Mouse (Mus musculus) MEL (cell line): ENCODE measurements at regions not wholly inside any gene's neighbourhood (a gene's known extent, or its start where the extent isn't known, plus 50 kb on each side); places are given as distances from the start of the nearest gene placed in this dataset.

Source experiments
- DNase-seq: peaks from one replicate; pipeline ENCODE4 v3.0.0; 2011; ENCODE audit warnings: low read depth, low spot score
- H3K27ac ChIP-seq: 2 replicates; pipeline ENCODE4 v1.5.1; 2012; ENCODE audit warnings: low read depth, mild to moderate bottlenecking, control low read depth, low read length, moderate library complexity; ENCODE audit not compliant: control insufficient read depth
- H3K27me3 ChIP-seq, 2 experiments: fragments of 150-350 bp in 1 of 2; sonication (generic) in 1 of 2; 2 replicates each; pipeline ENCODE4 v1.6.1; 2012; ENCODE audit warnings: low read length in 2 of 2, mild to moderate bottlenecking in 2 of 2, improper control_type of control experiment in 1 of 2, moderate library complexity in 1 of 2; ENCODE audit not compliant: insufficient read depth in 2 of 2, control insufficient read depth in 1 of 2
- H3K36me3 ChIP-seq, 2 experiments: 2 replicates each; pipeline ENCODE4 v1.6.1; 2012 to 2014; ENCODE audit warnings: low read length in 2 of 2, improper control_type of control experiment in 1 of 2, inconsistent platforms in 1 of 2, mild to moderate bottlenecking in 1 of 2; ENCODE audit not compliant: insufficient read depth in 2 of 2, control insufficient read depth in 1 of 2
- H3K4me1 ChIP-seq, 2 experiments: fragments of 150-350 bp in 1 of 2; sonication (generic) in 1 of 2; 2 replicates each; pipeline ENCODE4 v1.6.1; 2012; ENCODE audit warnings: low read length in 2 of 2, improper control_type of control experiment in 1 of 2, mild to moderate bottlenecking in 1 of 2; ENCODE audit not compliant: insufficient read depth in 2 of 2, control insufficient read depth in 1 of 2
- H3K4me3 ChIP-seq, 2 experiments: fragments of 150-350 bp in 1 of 2; sonication (generic) in 1 of 2; 2 replicates each; pipeline ENCODE4 v1.5.1; 2012; ENCODE audit warnings: low read depth in 2 of 2, low read length in 2 of 2, mild to moderate bottlenecking in 2 of 2, moderate library complexity in 2 of 2, control low read depth in 1 of 2, improper control_type of control experiment in 1 of 2; ENCODE audit not compliant: control insufficient read depth in 1 of 2, insufficient read depth in 1 of 2
- H3K79me2 ChIP-seq: 2 replicates; pipeline ENCODE4 v1.6.1; 2012; ENCODE audit warnings: mild to moderate bottlenecking, low read length, moderate library complexity; ENCODE audit not compliant: control insufficient read depth, poor library complexity, insufficient read depth
- H3K9ac ChIP-seq: 2 replicates; pipeline ENCODE4 v1.6.1; 2012; ENCODE audit warnings: low read depth, mild to moderate bottlenecking, control low read depth, low read length, moderate library complexity; ENCODE audit not compliant: control insufficient read depth, poor library complexity, severe bottlenecking
- H3K9me3 ChIP-seq: fragments of 150-350 bp; sonication (generic); replicated peaks from 2 replicates; pipeline ENCODE4 v1.6.1; 2012; ENCODE audit warnings: mild to moderate bottlenecking, low read length, improper control_type of control experiment, moderate library complexity; ENCODE audit not compliant: insufficient read depth
- ELF1 ChIP-seq: IDR thresholded peaks from 2 replicates; pipeline ENCODE4 v1.6.1; 2014; ENCODE audit warnings: low read depth, mild to moderate bottlenecking, inconsistent platforms, low read length, improper control_type of control experiment, moderate library complexity
- EP300 ChIP-seq, 2 experiments: IDR thresholded peaks; 2 replicates each; pipeline ENCODE4 v1.6.1; 2011; ENCODE audit warnings: improper control_type of control experiment in 2 of 2, low read length in 2 of 2, low read depth in 1 of 2, mild to moderate bottlenecking in 1 of 2
- ETS1 ChIP-seq: IDR thresholded peaks from 2 replicates; pipeline ENCODE4 v1.6.1; 2012; ENCODE audit warnings: low read depth, mild to moderate bottlenecking, inconsistent platforms, low read length, improper control_type of control experiment, moderate library complexity
- GABPA ChIP-seq: IDR thresholded peaks from 2 replicates; pipeline ENCODE4 v1.6.1; 2012; ENCODE audit warnings: low read depth, mild to moderate bottlenecking, inconsistent platforms, low read length, improper control_type of control experiment, moderate library complexity
- GATA1 ChIP-seq: IDR thresholded peaks from 2 replicates; pipeline ENCODE4 v1.6.1; 2011; ENCODE audit warnings: low read depth, low read length, improper control_type of control experiment
- HCFC1 ChIP-seq: IDR thresholded peaks from 2 replicates; pipeline ENCODE4 v1.6.1; 2012; ENCODE audit warnings: low read depth, mild to moderate bottlenecking, inconsistent platforms, low read length, improper control_type of control experiment, moderate library complexity
- KAT2A ChIP-seq: conservative IDR thresholded peaks from 2 replicates; pipeline ENCODE4 v1.6.1; 2012; ENCODE audit warnings: low read depth, low read length, improper control_type of control experiment, inconsistent platforms
- MXI1 ChIP-seq: IDR thresholded peaks from 2 replicates; pipeline ENCODE4 v1.6.1; 2011; ENCODE audit warnings: mild to moderate bottlenecking, low read depth, low read length, improper control_type of control experiment
- MYB ChIP-seq: IDR thresholded peaks from 2 replicates; pipeline ENCODE4 v1.6.1; 2011; ENCODE audit warnings: mild to moderate bottlenecking, low read depth, low read length, improper control_type of control experiment
- NRF1 ChIP-seq: IDR thresholded peaks from 2 replicates; pipeline ENCODE4 v1.6.1; 2014; ENCODE audit warnings: low read depth, mild to moderate bottlenecking, inconsistent platforms, low read length, improper control_type of control experiment, moderate library complexity; ENCODE audit not compliant: poor library complexity, insufficient read depth, severe bottlenecking
- POLR2AphosphoS2 ChIP-seq: IDR thresholded peaks from 2 replicates; pipeline ENCODE4 v1.6.1; 2011; ENCODE audit warnings: low read length, improper control_type of control experiment
- RAD21 ChIP-seq: IDR thresholded peaks from 2 replicates; pipeline ENCODE4 v1.6.1; 2011; ENCODE audit warnings: mild to moderate bottlenecking, low read depth, low read length, improper control_type of control experiment
- SIN3A ChIP-seq: IDR thresholded peaks from 2 replicates; pipeline ENCODE4 v1.6.1; 2012; ENCODE audit warnings: low read length, improper control_type of control experiment, inconsistent platforms
- SMC3 ChIP-seq: IDR thresholded peaks from 2 replicates; pipeline ENCODE4 v1.6.1; 2011; ENCODE audit warnings: low read depth, low read length, improper control_type of control experiment
- UBTF ChIP-seq: IDR thresholded peaks from 2 replicates; pipeline ENCODE4 v1.6.1; 2012; ENCODE audit warnings: low read depth, mild to moderate bottlenecking, inconsistent platforms, low read length, improper control_type of control experiment, moderate library complexity, borderline replicate concordance; ENCODE audit not compliant: insufficient read depth
- ZC3H11A ChIP-seq: IDR thresholded peaks from 2 replicates; pipeline ENCODE4 v1.6.1; 2012; ENCODE audit warnings: low read depth, mild to moderate bottlenecking, inconsistent platforms, low read length, improper control_type of control experiment
- ZMIZ1 ChIP-seq: IDR thresholded peaks from 2 replicates; pipeline ENCODE4 v1.6.1; 2012; ENCODE audit warnings: low read depth, mild to moderate bottlenecking, inconsistent platforms, low read length, improper control_type of control experiment, moderate library complexity
- ZNF384 ChIP-seq: IDR thresholded peaks from 2 replicates; pipeline ENCODE4 v1.6.1; 2012; ENCODE audit warnings: low read depth, mild to moderate bottlenecking, inconsistent platforms, low read length, improper control_type of control experiment

GRCm38 (mm10) chr9:102442198-102442842 lies 63.2 kb upstream of the Ky start:
- Histone ChIP-seq H3K9ac (no peak overlapping the region), H3K36me3 (no peaks in the 10 kb centered on the region), H3K79me2 (no peaks in the 10 kb centered on the region), H3K27ac (no peak overlapping the region), H3K27me3 (no peaks in the 10 kb centered on the region), H3K4me1 (no peaks in the 10 kb centered on the region), H3K4me3 (no peak overlapping the region), H3K9me3 (no peaks in the 10 kb centered on the region)
- TF ChIP-seq ZNF384 (no peak), ZMIZ1 (no peak), UBTF (no peak), SMC3 (no peak), EP300 (IDR thresholded peaks at IDR 0.05; ENCODE audit: low read depth in 1 of 2, low read length in 2 of 2) (no peak), ELF1 (no peak), MXI1 (no peak), GATA1 (no peak), NRF1 (no peak), KAT2A (no peak), HCFC1 (no peak), GABPA (no peak), MYB (no peak), ZC3H11A (no peak), ETS1 (no peak), RAD21 (no peak), POLR2AphosphoS2 (no peak)
- no peak for DNase-seq

GRCm38 (mm10) chr9:102437641-102438040 lies 67.9 kb upstream of the Ky start:
- H3K9me3 ChIP-seq = no peaks in the 10 kb centered on the region
- TF ChIP-seq SIN3A (no peak), UBTF (no peak), ZC3H11A (no peak), MXI1 (no peak)
- no peaks in the 10 kb centered on the region for H3K36me3 ChIP-seq
- no peak for DNase-seq
- H3K79me2 ChIP-seq = no peaks in the 10 kb centered on the region
- H3K4me1 ChIP-seq = no peaks in the 10 kb centered on the region
- no peaks in the 10 kb centered on the region for H3K27me3 ChIP-seq
- no peak overlapping the region for H3K27ac ChIP-seq
- H3K9ac ChIP-seq = no peak overlapping the region
- no peak overlapping the region for H3K4me3 ChIP-seq
